Mouse (Mus musculus) neural tube, embryonic 13.5 days (tissue): ENCODE data around the gene Gm21992. TPM values are rescaled to one million over a fixed set of nuclear protein-coding genes. Genes with fewer than 3 reads are reported as not detected.
"Not testable (repeated sequence)": the region's sequence is repeated elsewhere in the genome, so short reads cannot be mapped to it uniquely, and the experiment has no call there.

ENCODE experiments used
- ATAC-seq: fragments of 200-750 bp; cut with Nextera tagmentation; 2 replicates; pipeline ENCODE4 v1.8.0; 2017; ENCODE audit warnings: low read depth, mild to moderate bottlenecking, moderate TSS enrichment, moderate library complexity
- H3K27ac ChIP-seq: fragments of 300-500 bp; sonication (generic); replicated peaks from 2 replicates; pipeline ENCODE4 v1.5.1; 2015; ENCODE audit warnings: moderate library complexity, mild to moderate bottlenecking, inconsistent platforms
- H3K27me3 ChIP-seq: fragments of 300-500 bp; sonication (generic); 2 replicates; pipeline ENCODE4 v1.6.1; 2015; ENCODE audit warnings: mild to moderate bottlenecking, inconsistent platforms
- H3K36me3 ChIP-seq: fragments of 300-500 bp; sonication (generic); 2 replicates; pipeline ENCODE4 v1.6.1; 2015; ENCODE audit warnings: mild to moderate bottlenecking, inconsistent platforms
- H3K4me1 ChIP-seq: fragments of 300-500 bp; sonication (generic); replicated peaks from 2 replicates; pipeline ENCODE4 v1.6.1; 2015; ENCODE audit warnings: inconsistent platforms
- H3K4me2 ChIP-seq: fragments of 300-500 bp; sonication (generic); 2 replicates; pipeline ENCODE4 v1.6.1; 2015; ENCODE audit warnings: inconsistent platforms, mild to moderate bottlenecking, moderate library complexity
- H3K4me3 ChIP-seq: fragments of 300-500 bp; sonication (generic); 2 replicates; pipeline ENCODE4 v1.5.1; 2015; ENCODE audit warnings: mild to moderate bottlenecking, inconsistent platforms
- H3K9ac ChIP-seq: fragments of 300-500 bp; sonication (generic); 2 replicates; pipeline ENCODE4 v1.6.1; 2015; ENCODE audit warnings: moderate library complexity, mild to moderate bottlenecking, inconsistent platforms
- H3K9me3 ChIP-seq: fragments of 300-500 bp; sonication (generic); 2 replicates; pipeline ENCODE4 v1.6.1; 2016; ENCODE audit warnings: inconsistent platforms
- WGBS: fragments of 180-500 bp; shearing (Covaris S2); methylation state at CpG from one replicate; pipeline ENCODE4 v1.1.7; 2015; 5-methylcytosine and 5-hydroxymethylcytosine counted together
- polyA plus RNA-seq: library from polyadenylated mRNA; unstranded; fragments of >200 nt; fragmentation: Nextera tagmentation; extraction: Ambion mirVana; gene quantifications from 2 replicates; pipeline ENCODE4 v1.2.1, GENCODE M21; 2015

Gene Gm21992
- polyA plus RNA-seq, 1 experiment from 2014 or later = 37.3 TPM

DNA sequence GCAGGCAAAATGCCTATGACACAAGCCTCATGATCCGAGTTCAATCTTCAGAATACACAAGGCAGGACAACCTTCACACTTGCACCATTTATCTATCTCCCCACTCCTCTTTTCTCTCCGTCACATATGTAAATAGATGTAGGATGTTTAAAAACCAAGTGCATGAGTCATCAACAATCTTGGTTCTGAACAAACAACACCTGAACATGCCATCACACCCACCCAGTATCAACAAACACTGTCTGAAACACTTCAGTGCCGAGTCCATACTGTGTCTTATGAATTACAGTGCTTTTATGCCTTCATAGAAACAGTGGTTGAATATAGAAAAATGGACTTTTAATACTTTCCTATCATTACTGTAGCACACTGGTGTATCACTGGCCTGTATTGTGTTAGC lies 38.6 kb downstream of the Gm21992 start:
- no peaks in the 10 kb centered on the region for H3K4me1 ChIP-seq
- H3K27ac ChIP-seq = no peak overlapping the region
- H3K36me3 ChIP-seq = peaks cover 81% of the 10 kb centered on the region
- no peaks in the 10 kb centered on the region for H3K27me3 ChIP-seq
- H3K4me2 ChIP-seq = no peak overlapping the region
- no peak for ATAC-seq
- no peak overlapping the region for H3K4me3 ChIP-seq
- WGBS = 88% methylated on average over 3 of the region's 3 CpGs
- H3K9me3 ChIP-seq = no peaks in the 10 kb centered on the region
- no peak overlapping the region for H3K9ac ChIP-seq

- Histone ChIP-seq H3K36me3 (peaks cover 89% of the 10 kb centered on the region), H3K27ac (no peak overlapping the region), H3K9me3 (no peaks in the 10 kb centered on the region), H3K27me3 (no peaks in the 10 kb centered on the region), H3K4me2 (no peak overlapping the region), H3K9ac (no peak overlapping the region), H3K4me3 (no peak overlapping the region), H3K4me1 (peaks cover 25% of the 10 kb centered on the region)
- WGBS = 95% methylated on average over 12 of the region's 12 CpGs
- ATAC-seq = no peak
Observed at GRCm38 (mm10) chr19:4767507-4768148, 43.8 kb downstream of the Gm21992 start.

DNA sequence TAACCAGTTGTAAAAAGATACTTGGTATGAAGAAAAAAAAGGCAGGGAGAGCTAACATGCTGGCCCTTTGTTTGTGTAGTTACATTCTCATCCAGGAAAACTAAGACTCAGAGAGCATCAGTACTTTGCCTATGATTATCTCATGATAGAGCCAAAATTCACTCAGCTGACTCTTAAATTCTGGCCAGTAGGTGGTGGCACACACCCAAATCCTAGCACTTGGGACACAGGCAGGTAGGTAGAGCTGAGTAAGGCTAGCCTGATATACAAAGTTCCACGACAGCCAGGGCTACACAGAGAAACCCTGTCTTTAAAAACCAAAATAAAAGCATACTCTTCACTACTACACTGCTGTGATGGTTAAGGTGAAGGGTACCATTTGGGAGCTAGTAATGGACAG lies 48.5 kb downstream of the Gm21992 start:
- peaks cover 78% of the 10 kb centered on the region for H3K36me3 ChIP-seq
- no peak overlapping the region for H3K4me3 ChIP-seq
- no peak overlapping the region for H3K9ac ChIP-seq
- H3K4me1 ChIP-seq = peaks cover 71% of the 10 kb centered on the region
- H3K27ac ChIP-seq = no peak overlapping the region
- H3K27me3 ChIP-seq = no peaks in the 10 kb centered on the region
- H3K9me3 ChIP-seq = no peaks in the 10 kb centered on the region
- H3K4me2 ChIP-seq = peak overlapping the region; percentile 5; the same call in 1 of the 2 replicates
- WGBS = 65% methylated on average over 1 of the region's 1 CpGs
- no peak for ATAC-seq

DNA sequence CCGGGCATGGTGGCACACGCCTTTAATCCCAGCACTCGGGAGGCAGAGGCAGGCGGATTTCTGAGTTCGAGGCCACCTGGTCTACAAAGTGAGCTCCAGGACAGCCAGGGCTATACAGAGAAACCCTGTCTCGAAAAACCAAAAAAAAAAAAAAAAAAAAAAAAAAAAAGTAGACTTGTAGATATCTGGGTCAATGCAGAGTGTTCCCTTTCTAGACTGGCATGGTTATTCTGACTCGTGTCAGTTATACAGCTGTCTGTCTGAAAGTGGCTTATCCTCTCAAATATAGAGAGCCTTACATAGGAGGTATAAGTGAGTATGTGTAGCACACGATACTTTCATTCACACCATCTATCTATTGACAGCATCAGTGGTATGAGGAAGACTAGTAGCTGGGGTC lies 50.9 kb downstream of the Gm21992 start:
- Histone ChIP-seq H3K9ac (0 out of 2 replicates have a peak overlapping the region, but pooled peaks have one; percentile 6), H3K4me2 (peak overlapping the region; percentile 98), H3K4me3 (peak overlapping the region; percentile 0; the same call in 1 of the 2 replicates), H3K4me1 (peaks cover 76% of the 10 kb centered on the region), H3K36me3 (peaks cover 56% of the 10 kb centered on the region)
- 95% methylated on average over 8 of the region's 8 CpGs for WGBS
- not testable (repeated sequence) for H3K9me3 ChIP-seq, H3K27me3 ChIP-seq, ATAC-seq, H3K27ac ChIP-seq

DNA sequence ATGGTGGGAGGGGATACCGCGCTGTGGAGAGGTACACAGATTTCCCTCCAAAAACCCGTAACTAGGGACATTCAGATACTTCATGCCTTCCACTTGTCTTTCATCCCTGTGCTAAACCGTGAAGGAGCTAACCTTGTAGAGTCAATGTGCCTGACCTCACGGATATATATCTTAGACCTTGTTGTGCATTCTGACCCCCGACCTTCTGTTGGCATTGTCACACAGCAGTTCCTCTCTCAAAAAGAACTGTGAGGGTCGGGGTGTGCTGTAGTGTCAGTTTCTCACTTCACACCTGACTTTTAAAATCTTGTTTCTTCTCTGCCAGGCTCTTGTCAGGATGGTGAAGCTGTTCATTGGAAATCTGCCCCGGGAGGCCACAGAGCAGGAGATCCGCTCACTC lies 54.5 kb downstream of the Gm21992 start:
- ATAC-seq = no peak
- Histone ChIP-seq H3K27ac (peak overlapping the region; percentile 98), H3K36me3 (peaks cover 33% of the 10 kb centered on the region), H3K4me2 (peak overlapping the region; percentile 98), H3K27me3 (no peaks in the 10 kb centered on the region), H3K9ac (peak overlapping the region; percentile 87), H3K4me3 (peak overlapping the region; percentile 56), H3K9me3 (no peaks in the 10 kb centered on the region), H3K4me1 (peaks cover 44% of the 10 kb centered on the region)
- 3% methylated on average over 9 of the region's 9 CpGs for WGBS

- peak; percentile 95 for ATAC-seq
- Histone ChIP-seq H3K27me3 (no peaks in the 10 kb centered on the region), H3K4me1 (peaks cover 38% of the 10 kb centered on the region), H3K4me2 (peak within 1 kb of the TSS; percentile 98), H3K4me3 (peak within 1 kb of the TSS; percentile 56), H3K9me3 (no peaks in the 10 kb centered on the region), H3K36me3 (peaks cover 33% of the 10 kb centered on the region), H3K27ac (peak within 1 kb of the TSS; percentile 98), H3K9ac (peak within 1 kb of the TSS; percentile 87)
- WGBS = under 1% methylated on average over 65 of the region's 65 CpGs
Observed at GRCm38 (mm10) chr19:4756193-4756911, 55.1 kb downstream of the Gm21992 start, which contains the start of gene Rbm4b. Gene Rbm4b, plus strand, starts transcription at chr19:4756497.

DNA sequence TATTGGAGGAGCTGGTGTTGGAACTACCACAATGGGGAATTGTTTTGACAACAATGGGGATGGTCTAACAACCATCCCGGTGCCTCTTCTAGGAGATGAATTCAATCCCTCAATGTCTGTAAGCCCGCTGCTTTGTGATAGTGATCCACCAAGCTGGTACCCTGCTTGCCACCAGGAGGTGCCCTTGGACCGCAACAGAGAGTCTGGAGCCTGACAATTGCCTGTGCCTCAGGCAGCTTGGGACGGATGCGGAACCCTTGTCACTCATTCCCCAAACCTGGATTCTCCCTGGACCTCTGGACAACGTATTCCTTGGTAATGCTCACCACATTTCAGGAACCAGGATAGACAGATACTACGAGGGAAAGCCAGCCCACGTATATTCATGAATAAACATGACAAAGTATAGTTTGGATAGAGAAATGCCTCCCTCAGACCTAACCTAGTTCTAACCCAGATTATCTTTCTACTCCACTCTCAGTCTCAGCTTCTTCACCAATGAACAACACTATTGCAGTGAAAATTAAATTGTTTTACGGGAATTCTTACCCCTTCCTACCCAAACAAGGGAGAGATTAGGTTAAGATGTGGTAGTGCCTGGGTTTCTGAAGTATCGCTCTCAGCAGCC lies 55.7 kb downstream of the Gm21992 start:
- peaks cover 33% of the 10 kb centered on the region for H3K36me3 ChIP-seq
- H3K9me3 ChIP-seq = no peaks in the 10 kb centered on the region
- peaks cover 32% of the 10 kb centered on the region for H3K4me1 ChIP-seq
- peak overlapping the region; percentile 98 for H3K4me2 ChIP-seq
- peak overlapping the region; percentile 56 for H3K4me3 ChIP-seq
- H3K27me3 ChIP-seq = no peaks in the 10 kb centered on the region
- peak overlapping the region; percentile 98 for H3K27ac ChIP-seq
- ATAC-seq = peak; percentile 86
- WGBS = under 1% methylated on average over 10 of the region's 10 CpGs
- H3K9ac ChIP-seq = peak overlapping the region; percentile 87

DNA sequence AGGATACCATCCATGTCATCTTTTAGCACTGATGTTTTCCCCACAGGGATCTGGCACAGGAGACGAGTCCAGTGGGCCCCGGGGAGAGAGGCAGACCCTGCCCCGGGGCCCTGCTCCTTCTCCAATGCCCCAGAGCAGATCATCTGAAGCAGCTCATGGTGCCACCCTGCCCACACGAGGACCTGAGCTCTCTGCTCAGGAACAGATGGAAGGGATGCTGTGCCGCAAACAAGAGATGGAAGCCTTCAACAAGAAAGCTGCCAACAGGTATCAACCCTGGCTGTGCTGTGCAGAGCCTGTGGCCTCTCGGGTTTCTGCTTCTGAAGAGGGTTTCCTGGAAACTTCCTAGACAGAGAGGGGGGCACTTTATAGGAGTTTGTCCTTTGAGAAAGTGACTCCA lies 61.4 kb downstream of the Gm21992 start:
- Histone ChIP-seq H3K4me3 (no peak overlapping the region), H3K27me3 (no peaks in the 10 kb centered on the region), H3K4me1 (no peaks in the 10 kb centered on the region; the same call in 1 of the 2 replicates), H3K4me2 (no peak overlapping the region), H3K27ac (no peak overlapping the region), H3K36me3 (peaks cover 81% of the 10 kb centered on the region), H3K9ac (no peak overlapping the region), H3K9me3 (no peaks in the 10 kb centered on the region)
- WGBS = 84% methylated on average over 6 of the region's 6 CpGs
- no peak for ATAC-seq

DNA sequence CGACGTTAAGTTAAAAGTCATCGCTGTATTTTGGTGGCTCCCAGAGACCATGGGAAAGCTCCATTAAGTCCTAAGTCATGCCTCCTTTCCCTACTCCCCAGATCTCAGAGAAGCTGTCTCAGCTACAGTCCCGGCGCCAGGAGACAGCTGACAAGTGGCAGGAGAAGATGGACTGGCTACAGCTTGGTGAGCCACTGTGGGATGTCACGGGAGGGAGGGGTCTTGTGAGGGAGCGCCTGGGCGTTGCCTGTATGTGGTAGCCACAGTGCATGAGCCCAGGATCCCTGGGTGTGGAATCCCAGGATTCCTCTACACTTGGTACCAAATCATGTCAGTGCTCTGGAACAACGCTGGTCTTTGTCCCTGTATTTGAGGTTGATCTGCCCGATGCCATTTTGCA lies 62.9 kb downstream of the Gm21992 start:
- ATAC-seq = no peak
- Histone ChIP-seq H3K4me1 (no peaks in the 10 kb centered on the region), H3K27me3 (no peaks in the 10 kb centered on the region), H3K9me3 (no peaks in the 10 kb centered on the region), H3K27ac (no peak overlapping the region), H3K4me3 (no peak overlapping the region), H3K9ac (no peak overlapping the region; the same call in 1 of the 2 replicates), H3K4me2 (no peak overlapping the region), H3K36me3 (peaks cover 93% of the 10 kb centered on the region)
- WGBS = 82% methylated on average over 10 of the region's 10 CpGs

DNA sequence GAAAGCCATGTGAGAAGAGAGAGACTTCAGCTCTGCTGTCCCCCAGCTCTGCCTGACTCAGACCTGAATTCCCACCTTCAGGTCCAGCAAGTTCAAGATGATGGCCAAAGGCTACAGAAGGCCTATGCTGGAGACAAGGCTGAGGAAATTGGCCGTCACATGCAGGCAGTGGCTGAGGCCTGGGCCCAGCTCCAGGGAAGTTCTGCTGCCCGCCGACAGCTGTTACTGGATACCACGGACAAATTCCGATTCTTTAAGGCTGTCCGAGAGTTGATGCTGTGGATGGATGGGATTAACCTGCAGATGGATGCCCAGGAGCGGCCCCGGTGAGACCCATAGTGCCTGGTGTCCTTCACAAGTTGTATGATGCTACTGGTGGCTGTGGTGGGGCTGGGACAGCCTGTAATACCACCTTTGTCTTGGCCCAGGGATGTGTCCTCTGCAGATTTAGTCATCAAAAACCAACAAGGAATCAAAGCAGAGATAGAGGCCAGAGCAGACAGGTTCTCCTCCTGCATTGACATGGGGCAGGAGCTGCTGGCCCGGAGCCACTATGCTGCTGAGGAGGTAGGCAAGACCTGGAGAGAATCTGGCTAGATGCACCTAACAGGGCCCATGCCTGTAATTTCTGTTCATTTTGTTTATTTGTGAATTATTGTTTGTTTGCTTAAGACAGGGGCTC lies 63.6 kb downstream of the Gm21992 start:
- 90% methylated on average over 9 of the region's 9 CpGs for WGBS
- H3K36me3 ChIP-seq = peaks cover 94% of the 10 kb centered on the region
- no peak overlapping the region for H3K4me2 ChIP-seq
- no peak overlapping the region for H3K9ac ChIP-seq
- H3K9me3 ChIP-seq = no peaks in the 10 kb centered on the region
- H3K4me1 ChIP-seq = no peaks in the 10 kb centered on the region
- no peaks in the 10 kb centered on the region for H3K27me3 ChIP-seq
- H3K4me3 ChIP-seq = no peak overlapping the region
- ATAC-seq = no peak
- H3K27ac ChIP-seq = no peak overlapping the region

GRCm38 (mm10) chr19:4746611-4747010 lies 64.8 kb downstream of the Gm21992 start:
- H3K4me3 ChIP-seq = no peak overlapping the region
- WGBS = 86% methylated on average over 14 of the region's 14 CpGs
- ATAC-seq = no peak

DNA sequence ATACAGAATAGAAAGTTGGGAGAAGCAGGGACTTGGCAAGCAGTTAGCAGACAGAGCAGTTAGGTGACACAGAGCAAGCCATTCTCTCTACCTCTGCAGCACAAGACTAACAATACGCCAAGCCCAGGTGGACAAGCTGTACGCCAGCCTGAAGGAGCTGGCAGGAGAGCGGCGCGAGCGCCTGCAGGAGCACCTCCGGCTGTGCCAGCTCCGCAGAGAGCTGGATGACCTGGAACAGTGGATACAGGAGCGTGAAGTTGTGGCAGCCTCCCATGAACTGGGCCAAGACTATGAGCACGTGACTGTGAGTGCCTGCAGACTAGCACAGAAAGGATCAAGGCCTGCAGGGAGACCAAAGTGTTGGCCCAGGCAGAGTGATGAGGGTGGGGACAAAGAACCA lies 65.7 kb downstream of the Gm21992 start:
- peaks cover 94% of the 10 kb centered on the region for H3K36me3 ChIP-seq
- no peak overlapping the region for H3K4me2 ChIP-seq
- H3K4me3 ChIP-seq = no peak overlapping the region
- H3K4me1 ChIP-seq = no peaks in the 10 kb centered on the region
- 95% methylated on average over 10 of the region's 10 CpGs for WGBS
- no peaks in the 10 kb centered on the region for H3K9me3 ChIP-seq
- no peak for ATAC-seq
- no peaks in the 10 kb centered on the region for H3K27me3 ChIP-seq
- no peak overlapping the region for H3K9ac ChIP-seq
- no peak overlapping the region for H3K27ac ChIP-seq

More at GRCm38 (mm10) chr19:4746611-4747010, 64.8 kb downstream of the Gm21992 start:
- H3K27me3 ChIP-seq = no peaks in the 10 kb centered on the region
- H3K9me3 ChIP-seq = no peaks in the 10 kb centered on the region
- no peaks in the 10 kb centered on the region for H3K4me1 ChIP-seq
- H3K9ac ChIP-seq = no peak overlapping the region
- peaks cover 94% of the 10 kb centered on the region for H3K36me3 ChIP-seq
- no peak overlapping the region for H3K27ac ChIP-seq
- no peak overlapping the region for H3K4me2 ChIP-seq
